Mouse (Mus musculus): ENCODE results near the gene Acsbg1.

The Acsbg1 gene

DNA sequence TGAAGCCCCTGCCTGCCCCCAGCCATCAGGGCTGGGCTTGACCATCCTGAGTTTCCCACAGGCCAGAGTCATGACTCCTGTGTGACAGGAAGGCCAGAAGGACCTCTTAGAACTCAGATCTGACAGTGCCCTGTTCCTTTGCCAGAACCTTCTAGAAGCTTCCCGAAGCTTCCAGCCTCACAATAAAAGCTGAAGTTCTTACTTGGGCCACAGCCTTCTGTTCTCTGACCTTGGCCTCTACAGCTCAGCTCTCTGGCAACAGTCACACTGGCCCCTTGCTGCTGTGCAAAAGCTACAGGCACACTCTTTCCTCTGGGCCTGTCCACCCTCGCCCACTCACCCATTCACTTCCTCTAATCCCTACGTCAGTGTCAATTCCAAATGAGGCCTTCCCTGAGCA is 10.3 kb upstream of the Acsbg1 start:
- DNase-seq (ENCODE audit: low read depth, low spot score) = no peak

- DNase-seq (ENCODE audit: low read depth, low spot score) = peak; percentile 95
Observed at GRCm38 (mm10) chr9:54668455-54668854, 6.8 kb upstream of the Acsbg1 start.

GRCm38 (mm10) chr9:54666116-54666515 is 4.4 kb upstream of the Acsbg1 start:
- no peak for DNase-seq (ENCODE audit: low read depth, low spot score)

DNA sequence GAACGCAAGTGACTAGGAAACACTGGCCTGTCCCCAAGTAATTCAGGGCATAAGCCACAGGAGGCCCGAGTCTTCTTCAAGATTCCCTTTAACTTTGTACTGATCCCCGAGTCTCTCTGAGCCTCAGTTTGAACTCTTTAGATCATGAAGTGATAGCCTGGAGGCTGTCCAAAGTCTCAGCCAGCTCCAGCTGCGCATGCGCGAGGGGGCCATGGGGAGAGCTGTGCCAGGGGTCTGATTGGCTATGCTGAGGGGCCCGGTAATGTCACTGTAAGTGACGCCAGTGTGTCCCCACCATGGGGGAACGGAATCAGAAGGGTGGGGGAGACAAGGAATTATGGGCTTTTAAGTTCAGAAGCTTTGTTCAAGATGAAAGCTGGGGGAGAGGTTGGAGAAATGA is 2.7 kb upstream of the Acsbg1 start:
- DNase-seq (ENCODE audit: low read depth, low spot score) = no peak

- no peak for DNase-seq (ENCODE audit: low read depth, low spot score)
Observed at GRCm38 (mm10) chr9:54658773-54659172, 2.9 kb downstream of the Acsbg1 start.

DNA sequence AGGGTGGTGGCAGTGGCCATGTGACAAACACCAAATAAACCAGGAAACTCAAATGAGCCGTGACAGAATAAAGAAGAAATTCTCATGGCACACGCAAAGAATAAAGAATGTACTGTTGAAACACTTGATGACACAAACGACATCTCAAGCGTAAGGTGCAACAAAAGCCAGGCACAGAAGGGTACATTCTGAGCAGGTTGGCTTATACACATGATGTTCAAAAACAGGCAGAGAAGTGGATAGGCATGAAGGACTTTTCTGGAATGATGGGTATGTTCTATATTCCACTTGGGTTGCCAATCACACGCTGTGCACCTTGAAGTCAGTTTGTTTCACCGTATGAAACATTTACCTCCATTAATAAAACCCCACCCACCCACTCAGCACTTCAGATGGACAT is 5.3 kb downstream of the Acsbg1 start:
- no peak for DNase-seq (ENCODE audit: low read depth, low spot score)

DNA sequence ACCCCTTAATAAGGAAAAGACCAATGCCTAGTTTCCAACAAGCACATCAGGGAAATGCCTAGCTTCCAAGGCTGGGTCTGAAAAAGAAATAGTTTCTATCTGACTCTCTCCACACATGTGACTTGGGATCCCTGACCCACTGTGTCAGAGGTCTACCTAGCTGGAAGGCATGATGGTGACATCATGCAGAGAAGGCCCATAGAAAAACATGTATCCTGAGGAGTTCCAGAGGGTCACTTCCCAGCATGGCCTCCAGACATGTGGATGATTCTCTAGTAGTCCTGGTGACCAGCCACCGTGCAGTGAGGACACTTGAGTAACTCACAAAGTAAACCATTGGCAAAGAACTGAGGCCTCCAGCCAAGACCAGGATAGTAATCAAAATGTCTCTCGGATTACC is 5.8 kb downstream of the Acsbg1 start:
- DNase-seq (ENCODE audit: low read depth, low spot score) = no peak

DNA sequence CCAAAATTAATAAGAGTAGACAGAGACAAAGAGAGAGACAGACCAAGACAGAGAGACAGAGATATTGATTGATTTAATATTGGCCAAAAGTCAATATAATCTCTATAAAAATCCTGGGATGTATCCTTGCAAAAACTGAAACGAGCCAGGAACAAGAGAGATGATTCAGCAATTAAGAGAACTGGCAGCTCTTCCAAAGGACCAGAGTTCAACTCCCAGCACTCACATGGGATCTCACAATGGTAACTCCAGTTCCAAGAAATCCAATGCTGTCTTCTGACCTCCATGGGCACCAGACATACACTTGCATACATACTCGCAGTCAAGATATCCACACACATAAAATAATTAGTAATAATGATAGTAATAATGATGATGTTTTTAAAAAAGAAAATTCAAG is 8.9 kb downstream of the Acsbg1 start:
- DNase-seq (ENCODE audit: low read depth, low spot score) = no peak

- DNase-seq (ENCODE audit: low read depth, low spot score) = no peak
Observed at GRCm38 (mm10) chr9:54649360-54649759, 12.3 kb downstream of the Acsbg1 start.

- DNase-seq (ENCODE audit: low read depth, low spot score) = no peak
Observed at GRCm38 (mm10) chr9:54647456-54647855, 14.2 kb downstream of the Acsbg1 start.

DNA sequence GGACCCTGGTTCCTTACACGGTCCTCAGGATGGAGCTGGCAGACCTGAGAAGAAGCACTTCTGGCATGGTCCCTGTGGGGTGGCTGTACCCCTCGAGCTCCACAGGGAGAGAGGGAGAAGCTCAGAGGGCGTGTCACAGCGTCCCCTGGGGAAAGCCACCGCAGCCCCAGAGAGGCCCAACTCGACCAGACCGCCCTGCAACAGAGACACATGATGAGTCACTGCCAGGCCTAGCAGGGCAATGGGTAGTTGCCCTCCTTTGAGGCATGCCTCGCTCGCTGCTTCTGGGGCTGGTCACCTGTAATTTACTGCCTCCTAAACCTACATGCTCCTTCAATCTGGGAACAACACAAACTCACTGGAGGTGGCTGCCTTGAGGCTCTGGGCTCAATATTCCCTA is 15.4 kb downstream of the Acsbg1 start:
- DNase-seq (ENCODE audit: low read depth, low spot score) = no peak

- no peak for DNase-seq (ENCODE audit: low read depth, low spot score)
Observed at GRCm38 (mm10) chr9:54645530-54645929, 16.1 kb downstream of the Acsbg1 start.

DNA sequence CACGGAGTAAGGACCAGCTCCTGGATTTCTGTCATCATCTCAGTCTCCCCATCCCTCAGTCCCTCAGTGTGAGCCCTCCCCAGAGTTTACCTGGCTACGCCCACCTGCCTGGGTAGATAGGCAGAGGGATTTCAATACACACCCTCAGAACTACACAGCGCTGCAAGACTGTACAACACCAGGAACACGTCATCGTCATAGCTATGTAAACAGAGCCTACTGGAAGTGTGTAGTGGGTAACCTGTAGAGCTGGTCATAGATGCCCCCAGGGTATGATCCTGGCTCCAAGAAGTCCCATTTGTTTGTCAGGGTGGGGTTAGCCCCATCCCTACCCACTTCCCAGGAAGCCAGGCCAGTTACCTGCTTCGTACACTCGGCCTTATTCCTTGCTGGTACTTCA is 18.5 kb downstream of the Acsbg1 start:
- DNase-seq (ENCODE audit: low read depth, low spot score) = no peak

DNA sequence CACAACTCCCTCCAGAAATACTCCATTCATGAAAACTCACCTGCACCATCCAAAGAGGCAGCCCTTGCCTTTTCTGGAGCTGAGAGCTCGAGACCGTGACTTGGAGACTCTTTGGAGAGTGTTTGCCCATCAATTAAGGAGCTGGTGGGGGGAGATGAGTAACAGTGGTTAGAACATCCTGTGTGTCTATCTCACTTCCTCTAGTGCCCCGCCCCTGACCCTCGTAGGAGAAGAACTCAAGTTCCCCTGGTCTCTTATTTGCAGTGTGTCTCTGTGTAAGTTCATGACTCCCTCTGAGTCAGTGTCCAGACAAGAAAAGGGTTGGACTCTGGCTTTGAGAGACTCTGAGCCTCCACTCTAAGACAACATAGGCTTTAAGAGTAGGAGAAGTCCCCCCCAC is 19.1 kb downstream of the Acsbg1 start:
- no peak for DNase-seq (ENCODE audit: low read depth, low spot score)

- no peak for DNase-seq (ENCODE audit: low read depth, low spot score)
Observed at GRCm38 (mm10) chr9:54642149-54642548, 19.5 kb downstream of the Acsbg1 start.

- no peak for DNase-seq (ENCODE audit: low read depth, low spot score)
Observed at GRCm38 (mm10) chr9:54641548-54641947, 20.1 kb downstream of the Acsbg1 start.

GRCm38 (mm10) chr9:54639192-54639591 is 22.5 kb downstream of the Acsbg1 start:
- DNase-seq (ENCODE audit: low read depth, low spot score) = no peak

DNA sequence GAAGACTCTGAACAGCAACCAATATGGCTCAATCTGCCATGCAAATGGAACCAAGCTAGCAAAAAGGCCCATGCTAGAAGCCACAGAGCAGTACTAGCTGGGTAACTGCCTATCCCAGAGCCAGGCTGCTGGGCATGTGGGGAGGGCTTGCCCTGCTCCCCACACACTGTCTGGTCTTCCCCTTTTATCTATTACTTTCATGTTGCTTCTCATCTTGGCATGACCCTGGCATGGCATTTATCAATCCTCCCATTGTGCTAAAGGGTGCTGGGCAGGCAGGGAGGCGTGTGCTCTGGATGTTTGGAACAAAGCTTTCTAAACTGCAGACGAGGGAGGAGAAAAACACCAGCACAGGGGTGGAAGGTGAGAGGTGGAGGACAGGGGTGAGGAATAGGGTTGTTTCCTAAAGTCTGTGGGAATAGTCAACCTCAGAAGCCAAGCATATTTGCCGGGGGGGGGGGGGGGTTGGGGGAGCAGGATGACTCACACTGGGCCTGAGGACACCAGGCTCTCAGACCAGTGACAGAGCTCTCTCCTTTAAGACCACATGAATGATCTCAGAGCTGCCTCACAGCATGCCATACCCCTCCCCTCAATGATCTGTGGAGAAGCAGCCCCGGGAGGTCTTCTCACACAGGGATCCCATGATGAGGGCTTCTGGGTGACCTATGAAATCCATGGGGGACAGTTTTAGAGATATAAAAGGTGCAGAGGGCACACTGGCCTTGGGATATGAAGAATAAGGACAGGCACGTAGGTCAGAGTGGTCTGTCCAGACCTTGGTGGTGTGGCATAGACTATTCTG is 24.0 kb downstream of the Acsbg1 start:
- no peak for DNase-seq (ENCODE audit: low read depth, low spot score)

GRCm38 (mm10) chr9:54633401-54633800 is 28.3 kb downstream of the Acsbg1 start:
- DNase-seq (ENCODE audit: low read depth, low spot score) = no peak

- DNase-seq (ENCODE audit: low read depth, low spot score) = no peak
Observed at GRCm38 (mm10) chr9:54630905-54631304, 30.8 kb downstream of the Acsbg1 start.

DNA sequence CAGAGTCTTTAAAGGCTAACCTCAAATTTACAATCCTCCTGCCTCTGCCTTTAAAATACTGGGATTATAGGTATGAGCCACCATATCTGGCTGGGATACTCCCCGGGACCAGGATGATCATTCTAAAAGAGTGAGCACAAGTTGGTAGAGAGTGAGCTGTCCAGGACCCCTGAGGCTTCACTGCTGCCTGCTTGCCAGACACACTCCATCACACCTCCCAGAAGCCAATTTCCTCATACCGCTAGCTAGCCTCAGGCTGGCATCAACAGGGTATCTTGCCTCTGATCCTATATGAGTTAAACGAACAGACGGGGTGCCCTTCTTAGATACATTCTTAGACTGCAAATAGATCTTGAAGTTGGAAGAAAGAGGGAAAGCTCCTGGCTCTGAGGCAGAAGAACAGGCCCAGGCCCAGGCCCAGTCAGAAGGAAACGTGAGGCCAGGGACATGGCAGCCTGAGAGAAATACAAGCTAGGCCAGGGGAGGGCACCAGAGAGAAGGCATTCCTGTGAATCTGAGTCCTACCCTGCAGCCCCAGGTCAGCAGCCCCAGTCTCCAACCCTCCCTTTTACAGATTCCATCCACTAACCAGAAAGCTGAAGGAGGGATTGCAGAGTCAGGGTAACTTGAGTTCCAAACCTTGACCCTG is 31.9 kb downstream of the Acsbg1 start:
- DNase-seq (ENCODE audit: low read depth, low spot score) = peak; percentile 55

GRCm38 (mm10) chr9:54628752-54629151 is 32.9 kb downstream of the Acsbg1 start:
- DNase-seq (ENCODE audit: low read depth, low spot score) = peak; percentile 69

GRCm38 (mm10) chr9:54627240-54627639 is 34.4 kb downstream of the Acsbg1 start:
- DNase-seq (ENCODE audit: low read depth, low spot score) = no peak
